ENCODE assay signal across 8 mouse cellular contexts in genomic region chr13:37825646-37826280, GRCm38 (mm10). TPM values are rescaled to one million over a fixed set of nuclear protein-coding genes. Genes with fewer than 3 reads are reported as not detected.
DNase-seq lines count a peak whose midpoint lies in the region; ATAC-seq and TF ChIP-seq lines count a peak whose summit lies in the region.

No protein-coding gene starts in this region.

- H3K27me3 ChIP-seq in embryonic facial prominence, embryonic 13.5 days = no peaks in the 10 kb centered on the region
- H3K27me3 ChIP-seq in heart, embryonic 11.5 days (ENCODE audit: control insufficient read depth, insufficient read depth, low read length) = no peaks in the 10 kb centered on the region
- H3K27me3 ChIP-seq in neural tube, embryonic 15.5 days (replicated peaks) = peaks cover 36% of the 10 kb centered on the region

- peak overlapping the region; percentile 87 for H3K9ac ChIP-seq in embryonic facial prominence, embryonic 13.5 days
- H3K9ac ChIP-seq in heart, embryonic 11.5 days (ENCODE audit: low read depth, low read length) = peak overlapping the region; percentile 93
- H3K9ac ChIP-seq in neural tube, embryonic 15.5 days (replicated peaks) = peak overlapping the region; percentile 55

- peaks cover 42% of the 10 kb centered on the region for H3K4me1 ChIP-seq in embryonic facial prominence, embryonic 13.5 days
- peaks cover 39% of the 10 kb centered on the region for H3K4me1 ChIP-seq in heart, embryonic 11.5 days (ENCODE audit: control insufficient read depth, insufficient read depth, low read length)
- peaks cover 10% of the 10 kb centered on the region for H3K4me1 ChIP-seq in lung, adult 2 months (ENCODE audit: control insufficient read depth, insufficient read depth, low read length)
- peaks cover 39% of the 10 kb centered on the region for H3K4me1 ChIP-seq in neural tube, embryonic 15.5 days

- TF ChIP-seq CTCF in lung, adult 2 months (IDR thresholded peaks at IDR 0.05; ENCODE audit: insufficient read depth, low read length) = no peak

- H3K27ac ChIP-seq in embryonic facial prominence, embryonic 13.5 days = peak overlapping the region; percentile 94
- peak overlapping the region; percentile 92 for H3K27ac ChIP-seq in heart, embryonic 11.5 days (ENCODE audit: low read depth, low read length)
- H3K27ac ChIP-seq in neural tube, embryonic 15.5 days (replicated peaks) = peak overlapping the region; percentile 77

- peak overlapping the region; percentile 83 for H3K4me3 ChIP-seq in embryonic facial prominence, embryonic 13.5 days
- peak overlapping the region; percentile 86 for H3K4me3 ChIP-seq in heart, embryonic 11.5 days (ENCODE audit: low read depth, low read length)
- peak overlapping the region; percentile 97 for H3K4me3 ChIP-seq in lung, adult 2 months (replicated peaks; ENCODE audit: extremely low read depth, low read depth, low read length)
- peak overlapping the region; percentile 54 for H3K4me3 ChIP-seq in neural tube, embryonic 15.5 days (replicated peaks)

- no peaks in the 10 kb centered on the region for H3K36me3 ChIP-seq in embryonic facial prominence, embryonic 13.5 days
- no peaks in the 10 kb centered on the region for H3K36me3 ChIP-seq in heart, embryonic 11.5 days (ENCODE audit: control insufficient read depth, insufficient read depth, low read length)
- no peaks in the 10 kb centered on the region for H3K36me3 ChIP-seq in neural tube, embryonic 15.5 days

- H3K4me2 ChIP-seq in embryonic facial prominence, embryonic 13.5 days = peak overlapping the region; percentile 94
- H3K4me2 ChIP-seq in heart, embryonic 11.5 days = peak overlapping the region; percentile 94
- H3K4me2 ChIP-seq in neural tube, embryonic 15.5 days = peak overlapping the region; percentile 99

- peak; percentile 60; the same call in 1 of the 2 replicates for ATAC-seq in embryonic facial prominence, embryonic 13.5 days (ENCODE audit: insufficient number of reproducible peaks, insufficient read depth, low FRiP score, low TSS enrichment, low read depth)
- peak; percentile 77 for ATAC-seq in heart, embryonic 11.5 days (replicated peaks; ENCODE audit: insufficient number of reproducible peaks, low FRiP score, low TSS enrichment)
- ATAC-seq in neural tube, embryonic 15.5 days (ENCODE audit: low FRiP score) = peak; percentile 62; the same call in 1 of the 2 replicates

- peak; percentile 36 to 57 for DNase-seq in urinary bladder, adult 18-20 months (ENCODE audit: low spot score in 2 of 2)
- DNase-seq in urinary bladder, postnatal 10 days (ENCODE audit: low spot score) = no peak
- peak; percentile 67 for DNase-seq in kidney, adult 9 months
- peak; percentile 73 for DNase-seq in lung, adult 2 months
- peak; percentile 75 for DNase-seq in testis, postnatal 14 days (ENCODE audit: low spot score)

- 0% methylated on average over 42 of the region's 43 CpGs for WGBS in embryonic facial prominence, embryonic 13.5 days
- WGBS in heart, embryonic 11.5 days (ENCODE audit: insufficient replicate concordance) = under 1% methylated on average over 37 of the region's 43 CpGs
- WGBS in lung, adult 2 months = 1% methylated on average over 43 of the region's 43 CpGs
- under 1% methylated on average over 41 of the region's 43 CpGs for WGBS in neural tube, embryonic 15.5 days

- peak; percentile 49; the same call in 1 of the 2 replicates for TF ChIP-seq POLR2A in lung, adult 2 months (IDR thresholded peaks at IDR 0.05; ENCODE audit: borderline replicate concordance, extremely low read depth, low read depth, low read length)

- H3K9me3 ChIP-seq in embryonic facial prominence, embryonic 13.5 days = no peaks in the 10 kb centered on the region
- no peaks in the 10 kb centered on the region for H3K9me3 ChIP-seq in heart, embryonic 11.5 days (replicated peaks; ENCODE audit: control insufficient read depth, low read length)
- no peaks in the 10 kb centered on the region for H3K9me3 ChIP-seq in neural tube, embryonic 15.5 days (replicated peaks)

RNA-seq across cellular contexts. Expression of gene Rreb1, which starts 47.6 kb away (rescaled TPM):
- 13.2 and 15.0 TPM in 2 replicates for polyA plus RNA-seq in embryonic facial prominence, embryonic 13.5 days (2015; fragmentation: Nextera tagmentation; extraction: Ambion mirVana)
- 11.4 and 16.6 TPM in 2 replicates for polyA plus RNA-seq in heart, embryonic 11.5 days (2014; fragmentation: Nextera tagmentation; extraction: Ambion mirVana)
- 23.0 and 23.7 TPM in 2 replicates for polyA plus RNA-seq in lung, adult 2 months (2012; rRNA removed)
- 3.0 and 3.8 TPM in 2 replicates for polyA plus RNA-seq in neural tube, embryonic 15.5 days (2015; fragmentation: Nextera tagmentation; extraction: Ambion mirVana)
